Mouse (Mus musculus) yolk sac, embryonic 10.5 days (tissue): ENCODE measurements around the gene Majin.

ENCODE experiments used
- DNase-seq: peaks from one replicate; pipeline ENCODE4 v3.0.0-alpha.2; 2017; ENCODE audit warnings: low spot score

Gene Majin

DNA sequence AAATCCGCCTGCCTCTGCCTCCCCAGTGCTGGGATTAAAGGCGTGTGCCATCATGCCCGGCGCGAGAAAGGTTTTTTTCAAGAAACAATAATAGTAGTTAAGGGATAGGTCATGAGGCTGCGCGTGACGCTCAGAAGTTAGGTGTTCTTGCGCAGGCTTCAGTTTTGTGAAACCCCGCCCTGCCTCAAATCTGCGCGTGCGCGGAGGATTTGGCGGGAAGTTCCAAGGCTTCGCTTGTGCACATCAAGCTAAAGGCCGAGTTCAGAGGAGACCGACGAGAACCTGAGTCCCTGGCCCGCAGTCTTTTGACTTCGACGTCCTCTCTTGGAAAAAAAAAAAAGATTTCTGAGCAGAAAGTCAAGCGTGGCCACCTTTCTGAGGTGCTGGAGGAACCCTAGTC is at the start of gene Majin:
TSS of gene Majin (plus strand) at position 258 of the 400 bp plus-strand sequence.
- no peak for DNase-seq

- peak; percentile 42 for DNase-seq
Observed at GRCm38 (mm10) chr19:6136397-6136796, 47.8 kb upstream of the Majin start.

DNA sequence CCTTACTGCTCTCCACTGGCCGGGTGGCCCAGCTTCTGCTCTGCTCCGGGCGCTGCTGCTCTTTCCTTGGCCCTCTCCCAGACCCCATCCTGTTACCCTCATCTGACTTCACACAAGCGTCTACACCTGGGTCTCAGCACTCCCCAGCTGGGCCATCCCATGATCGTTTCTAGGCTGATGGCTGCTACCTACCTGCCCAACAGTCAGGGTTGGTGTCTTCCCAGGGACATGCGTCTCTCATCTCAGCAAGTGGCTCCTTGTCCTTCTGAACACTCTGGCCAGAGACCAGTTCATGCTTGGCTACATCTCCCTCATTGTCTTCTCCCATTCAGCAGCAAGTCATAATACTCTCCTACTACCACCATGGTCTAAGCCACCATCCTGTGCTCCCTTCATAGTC is 44.5 kb upstream of the Majin start:
- no peak for DNase-seq

DNA sequence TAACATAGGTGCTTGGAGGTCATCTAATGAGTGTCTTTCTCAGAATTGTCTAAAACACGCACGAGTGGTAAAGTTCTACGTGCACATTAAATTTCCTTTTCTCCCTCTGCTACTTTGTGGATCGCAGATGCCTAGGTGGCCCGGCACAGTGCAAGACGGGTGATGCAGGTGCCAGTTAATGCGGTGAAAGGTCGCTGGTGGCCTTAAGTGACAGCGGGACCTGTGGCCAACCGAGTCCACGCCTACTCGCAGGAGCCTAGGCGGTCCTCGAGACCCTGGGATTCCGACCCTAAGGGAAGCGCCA is 43.9 kb upstream of the Majin start:
- DNase-seq: no peak

DNA sequence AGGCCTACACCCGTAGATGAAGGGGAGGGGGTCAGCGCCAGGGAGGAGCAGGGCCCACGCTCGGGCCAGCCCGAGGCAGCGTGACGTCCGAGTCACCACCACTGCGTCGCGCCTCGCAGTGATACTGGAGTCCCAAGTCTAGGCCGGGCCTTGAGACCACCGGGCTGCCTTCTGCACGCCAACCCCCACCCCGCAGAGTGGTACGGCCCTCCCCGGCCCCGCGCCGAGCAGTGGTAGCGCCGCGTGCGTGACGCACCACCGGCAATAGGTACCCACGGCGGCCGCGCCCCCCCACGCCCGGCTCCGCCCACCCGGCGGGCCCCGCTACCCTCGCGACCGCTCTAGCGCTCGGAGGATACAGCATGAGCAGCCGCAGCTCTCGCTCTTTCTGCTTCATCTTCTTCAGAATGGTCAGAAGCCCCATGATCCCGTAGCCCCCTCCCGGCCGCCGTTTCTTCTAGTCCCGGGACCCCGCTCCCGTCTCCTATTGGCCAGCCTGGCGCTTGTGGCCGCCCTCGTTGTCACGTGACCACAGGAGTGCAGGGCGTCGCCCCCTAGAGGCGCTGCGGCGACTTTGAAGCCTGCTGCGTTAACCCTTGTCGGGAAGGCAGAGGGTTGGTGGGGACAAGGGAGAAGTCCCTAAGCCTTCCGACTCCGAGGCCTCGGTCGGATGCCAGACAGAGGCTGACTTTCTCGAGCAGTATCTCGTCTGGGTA is 43.4 kb upstream of the Majin start, which contains the start of gene Batf2:
TSS of gene Batf2 (plus strand) at position 306 of the 716 bp plus-strand sequence.
- peak; percentile 95 for DNase-seq

DNA sequence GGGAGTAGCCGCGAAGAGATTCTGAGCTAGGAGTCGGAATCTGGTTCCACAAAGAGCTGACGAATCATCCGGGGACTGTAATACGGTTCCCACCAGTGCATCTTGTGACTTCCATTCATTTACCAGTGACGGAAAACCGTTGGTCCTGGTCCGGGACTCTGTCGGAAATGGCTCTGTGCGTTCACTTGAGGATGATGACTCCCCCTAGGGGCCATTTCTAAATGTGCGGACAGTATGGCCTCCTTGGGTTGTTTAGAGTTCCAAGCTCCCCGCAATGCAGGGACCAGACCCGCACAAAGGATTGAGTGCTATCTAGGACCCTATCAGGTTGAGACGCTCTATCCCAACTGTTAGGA is 42.8 kb upstream of the Majin start, which contains the start of gene Arl2:
TSS of gene Arl2 (minus strand) at position 155 of the 356 bp plus-strand sequence.
- peak; percentile 88 for DNase-seq

DNA sequence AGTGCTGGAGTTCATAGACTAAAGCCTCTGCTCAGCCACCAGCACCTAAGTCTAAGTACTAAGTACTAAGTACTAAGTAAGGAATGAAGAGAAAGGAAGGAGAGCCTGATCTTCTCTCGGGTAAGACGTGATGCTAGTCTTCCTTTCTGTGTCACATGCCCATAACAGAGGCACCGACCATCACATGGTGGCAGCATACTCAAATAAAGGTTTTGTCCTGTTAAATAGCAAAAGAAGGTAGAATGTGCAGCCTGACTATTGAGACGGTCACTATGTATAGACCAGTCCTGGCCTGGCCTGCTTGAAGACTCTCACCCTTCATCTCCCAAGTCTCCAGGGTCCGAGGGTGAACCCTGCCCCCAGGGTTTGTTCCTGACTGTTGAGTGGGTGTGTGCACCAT is 39.3 kb upstream of the Majin start:
- no peak for DNase-seq

- no peak for DNase-seq
Observed at GRCm38 (mm10) chr19:6155174-6155573, 29.0 kb upstream of the Majin start.

DNA sequence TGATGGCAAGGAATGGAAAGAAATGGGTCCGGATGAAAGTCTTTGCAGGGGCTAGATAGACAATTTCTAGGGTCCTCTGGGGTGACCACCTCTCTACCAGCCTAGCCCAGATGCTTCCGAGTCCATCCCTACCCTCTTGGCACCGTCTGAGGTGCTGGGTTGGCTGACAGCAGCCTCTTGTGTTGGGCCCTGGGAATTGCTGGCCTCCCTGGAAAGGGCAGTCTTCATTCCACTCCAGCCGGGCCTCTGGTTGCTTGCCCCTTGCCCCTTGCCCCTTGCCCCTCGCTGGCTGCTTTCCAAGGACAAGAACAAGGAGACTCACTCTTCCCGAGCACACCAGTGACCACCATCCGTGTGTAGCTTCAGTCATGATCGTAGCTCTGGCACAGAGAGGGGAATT is 27.8 kb upstream of the Majin start:
- DNase-seq: no peak

GRCm38 (mm10) chr19:6157220-6157619 is 27.0 kb upstream of the Majin start:
- DNase-seq: no peak

- no peak for DNase-seq
Observed at GRCm38 (mm10) chr19:6163872-6164547, 20.2 kb upstream of the Majin start.

- DNase-seq: no peak
Observed at GRCm38 (mm10) chr19:6166750-6167149, 17.4 kb upstream of the Majin start.

DNA sequence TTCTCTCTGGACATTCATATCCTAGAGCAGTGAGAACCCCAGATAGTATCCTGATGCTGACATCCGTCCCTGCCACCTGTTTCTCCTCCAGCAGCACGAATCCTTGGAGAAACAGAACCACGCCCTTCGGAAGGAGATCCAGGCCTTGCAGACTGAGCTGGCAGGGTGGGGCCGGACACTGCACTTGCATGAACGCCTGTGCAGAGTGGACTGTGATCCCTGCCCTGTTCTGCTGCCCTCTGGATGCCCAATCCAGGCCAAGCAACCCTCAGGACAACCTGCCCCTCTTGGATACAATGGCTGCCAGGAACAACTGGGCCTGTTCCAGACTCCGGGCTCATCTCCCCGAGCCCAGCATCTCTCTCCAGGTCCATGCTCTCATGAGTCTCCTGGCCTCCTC is 13.0 kb upstream of the Majin start:
- no peak for DNase-seq

DNA sequence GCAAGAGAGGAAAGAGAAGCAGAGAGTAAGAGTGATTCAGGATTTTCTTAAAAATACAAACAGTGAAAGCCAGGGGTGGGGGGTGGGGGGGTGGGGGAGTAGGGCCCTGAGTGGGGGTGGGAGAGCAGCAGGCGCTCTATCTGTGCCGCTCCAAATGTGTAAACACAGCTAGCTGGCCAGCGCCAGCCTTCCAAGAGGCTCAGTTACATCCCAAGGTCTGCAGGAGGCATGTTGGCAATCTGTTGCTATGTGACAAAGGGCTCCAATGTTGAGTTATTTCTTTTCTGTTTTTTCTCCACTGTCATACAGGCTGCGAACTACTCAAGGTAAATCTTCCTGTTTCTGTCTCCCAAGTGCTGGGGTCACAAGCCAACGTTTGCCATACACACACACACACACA is 9.4 kb upstream of the Majin start:
- DNase-seq: no peak

DNA sequence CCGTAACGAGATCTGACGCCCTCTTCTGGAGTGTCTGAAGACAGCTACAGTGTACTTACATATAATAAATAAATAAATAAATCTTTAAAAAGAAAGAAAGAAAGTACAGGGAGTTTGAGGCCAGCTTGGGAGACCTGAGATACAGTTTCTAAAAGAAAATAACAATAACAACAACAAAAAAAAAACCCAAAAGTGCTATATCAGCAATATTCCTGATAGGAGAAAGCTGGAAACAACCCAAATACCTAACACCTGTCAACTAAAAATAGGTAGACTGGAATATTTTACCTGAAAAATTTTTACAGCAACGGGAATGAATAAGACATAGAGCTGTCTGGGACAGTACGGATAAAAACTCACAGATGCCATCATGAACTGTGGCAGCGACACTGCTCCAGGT is 5.4 kb upstream of the Majin start:
- no peak for DNase-seq

DNA sequence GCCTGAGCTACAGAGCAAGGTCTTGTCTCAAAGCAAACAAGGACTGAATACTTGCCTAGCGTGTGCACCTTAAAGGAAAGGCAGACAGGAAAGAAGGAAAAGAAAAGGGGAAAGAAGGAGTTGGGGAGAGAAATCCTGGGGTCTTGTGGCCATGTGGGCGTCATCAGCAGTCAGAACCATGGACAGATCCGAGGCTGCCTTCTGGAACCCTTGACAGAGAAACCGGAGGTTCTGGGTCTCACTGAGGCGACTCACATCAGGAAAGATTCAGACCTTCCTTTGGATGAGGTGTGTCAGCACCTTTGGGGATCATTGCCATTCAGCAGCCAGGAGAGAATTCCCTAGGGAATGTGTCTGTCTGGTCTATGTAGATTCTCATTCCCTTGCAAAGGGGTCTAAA is 2.6 kb upstream of the Majin start:
- peak; percentile 28 for DNase-seq

DNA sequence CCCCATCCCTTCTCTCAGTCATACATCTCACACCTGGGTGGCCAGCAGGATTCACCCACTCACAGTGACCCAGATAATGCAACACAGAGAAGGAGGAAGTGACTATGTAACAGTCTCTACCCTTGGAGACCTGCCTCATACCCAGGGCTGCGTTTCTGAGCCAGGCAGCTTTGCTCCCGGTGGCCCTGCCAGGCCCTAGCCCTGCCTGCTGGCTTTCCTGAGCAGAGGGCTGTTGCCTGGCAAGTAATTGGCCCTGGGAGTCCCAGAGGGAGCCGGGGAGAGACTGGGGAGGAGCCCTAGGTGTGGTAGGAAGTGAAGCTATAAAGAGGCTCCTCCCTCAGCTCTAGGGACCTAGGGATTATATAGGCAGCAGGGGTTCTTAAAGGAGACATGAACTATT is 1.7 kb upstream of the Majin start:
- no peak for DNase-seq

DNA sequence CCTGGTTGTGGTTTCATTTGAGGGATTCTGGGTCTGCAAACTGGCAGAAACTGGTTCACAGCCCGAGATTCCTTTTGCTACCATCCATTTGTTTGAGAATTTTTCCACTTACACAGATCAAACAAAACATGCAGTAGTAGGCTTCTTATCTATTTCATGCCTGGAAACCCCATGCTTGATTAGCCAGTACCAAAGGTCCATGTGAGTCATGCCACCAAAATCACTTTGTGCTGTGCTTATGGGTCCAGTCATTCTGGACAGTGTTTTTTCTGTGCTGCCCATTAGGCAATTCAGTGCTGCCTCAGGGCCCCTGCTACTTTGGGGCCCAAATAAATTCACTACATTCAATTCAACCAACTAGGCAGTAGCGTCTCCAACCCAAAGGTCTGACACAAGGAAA is 20.1 kb downstream of the Majin start:
- no peak for DNase-seq

DNA sequence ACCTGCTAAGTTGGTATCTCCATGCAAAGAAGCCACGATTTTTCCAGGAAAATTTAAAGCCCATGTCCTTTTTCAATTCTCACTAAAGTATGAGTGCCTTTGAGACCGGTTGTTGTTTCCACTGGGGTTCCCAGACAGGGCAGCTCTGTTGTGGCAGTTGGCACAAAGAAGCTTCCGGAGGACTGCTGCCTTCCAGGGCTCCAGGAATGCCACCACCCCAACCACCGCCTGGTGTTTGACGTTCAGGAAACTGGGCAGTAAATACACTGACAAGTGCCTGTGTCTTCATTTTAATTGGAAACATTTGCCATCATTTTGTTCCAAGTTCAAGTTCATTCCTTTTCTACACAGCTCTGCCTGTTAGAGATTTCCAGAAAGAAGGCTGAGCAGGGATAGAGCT is 22.5 kb downstream of the Majin start:
- no peak for DNase-seq

- no peak for DNase-seq
Observed at GRCm38 (mm10) chr19:6216046-6216705, 32.0 kb downstream of the Majin start.

DNA sequence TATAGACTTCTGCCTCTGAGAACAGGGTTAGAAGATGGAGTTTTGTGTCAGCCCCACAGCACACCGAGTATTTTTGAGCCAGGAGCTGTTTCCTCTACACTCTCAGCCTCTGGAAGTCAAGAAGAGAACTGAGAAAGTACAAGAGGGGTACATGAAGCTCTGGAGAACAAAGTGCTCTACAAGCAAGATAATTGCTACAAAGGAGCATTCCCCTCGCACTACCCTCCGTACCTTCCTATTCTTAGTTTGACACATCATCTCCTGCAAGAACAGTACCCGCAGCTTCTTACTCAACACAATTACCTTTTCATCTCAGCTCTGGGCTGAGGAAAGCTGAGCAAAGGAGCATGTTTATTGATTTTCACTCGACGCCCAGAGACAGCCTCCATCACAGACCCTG is 34.4 kb downstream of the Majin start:
- DNase-seq: no peak

DNA sequence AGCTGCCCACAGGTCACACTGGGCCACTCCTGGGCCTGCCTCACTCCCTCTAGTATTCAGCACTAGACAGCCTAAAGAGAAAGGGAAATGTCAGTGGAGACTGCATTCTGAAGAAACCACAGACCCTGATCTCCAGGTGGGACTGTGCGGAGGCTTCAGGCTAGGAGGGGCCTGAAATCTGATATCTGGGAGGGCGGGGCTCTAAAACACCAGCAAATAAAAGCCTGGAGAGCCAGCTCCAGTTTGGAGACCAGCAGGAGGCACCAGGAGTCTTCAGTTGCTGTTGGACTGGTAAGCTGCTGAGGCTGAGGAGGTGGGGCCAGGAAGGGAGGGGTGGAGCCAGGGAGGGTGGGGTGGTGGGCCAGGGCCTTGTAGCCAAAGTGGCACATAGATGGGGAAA is 41.9 kb downstream of the Majin start, which contains the start of gene Gpha2:
TSS of gene Gpha2 (plus strand) at position 246 of the 400 bp plus-strand sequence.
- DNase-seq: peak; percentile 21

- DNase-seq: no peak
Observed at GRCm38 (mm10) chr19:6226763-6227162, 42.6 kb downstream of the Majin start.
